Comparison of ENCODE assay signal across 8 mouse cellular contexts in the genomic region with DNA sequence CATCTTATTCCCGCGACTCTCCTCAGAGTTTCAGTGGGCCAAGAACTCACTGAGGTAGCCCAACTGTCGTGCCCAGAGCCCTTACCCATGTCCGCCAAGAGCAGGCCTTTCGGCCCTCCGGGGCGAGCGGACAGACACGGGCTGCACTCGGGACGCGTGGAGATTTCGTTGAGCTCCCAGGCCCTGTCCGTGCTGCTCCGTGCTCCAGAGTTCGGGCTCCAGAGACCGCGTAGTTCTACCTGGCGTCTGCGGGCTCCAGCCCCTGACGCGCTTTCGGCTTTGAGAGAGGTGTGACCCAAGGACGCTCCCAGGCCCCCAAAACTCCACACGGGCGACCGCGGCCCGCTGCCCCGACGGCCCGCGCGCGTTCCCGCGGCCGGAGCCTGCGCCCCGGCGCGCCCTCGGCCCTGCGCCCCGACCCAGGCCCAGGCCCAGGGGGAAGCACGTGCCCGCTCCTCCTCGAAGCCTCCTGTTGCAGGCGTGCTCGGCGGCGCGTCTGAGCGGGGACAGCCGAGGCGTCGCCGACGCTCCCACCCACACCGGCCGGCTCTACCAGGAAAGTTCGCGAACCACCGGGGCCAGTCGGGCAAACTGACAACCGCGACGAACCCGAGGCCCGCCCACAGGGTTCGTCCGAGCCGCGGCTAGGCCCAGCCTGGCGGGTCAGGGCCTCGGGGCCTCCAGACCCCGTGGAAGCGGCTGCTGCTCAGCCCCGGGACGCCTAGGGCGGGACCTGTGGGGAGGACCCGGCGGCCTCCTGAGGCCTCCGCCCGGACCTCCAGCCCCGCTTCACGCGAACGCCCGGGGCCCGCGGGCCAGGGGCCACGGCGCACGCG. TPM values are rescaled to one million over a fixed set of nuclear protein-coding genes. Genes with fewer than 3 reads are reported as not detected.
DNase-seq lines count a peak whose midpoint lies in the region; ATAC-seq and TF ChIP-seq lines count a peak whose summit lies in the region.

No protein-coding gene starts in this region.

- H3K9ac ChIP-seq in embryonic facial prominence, embryonic 12.5 days = peak overlapping the region; percentile 39; the same call in 1 of the 2 replicates
- no peak overlapping the region for H3K9ac ChIP-seq in heart, embryonic 14.5 days (ENCODE audit: low read length)
- no peak overlapping the region for H3K9ac ChIP-seq in limb, embryonic 12.5 days (replicated peaks)

- peak; percentile 13 for DNase-seq in lung, adult 2 months
- no peak for DNase-seq in lung, postnatal 14 days
- DNase-seq in splenic B cell, adult 2 months (ENCODE audit: low read depth, low spot score) = peak; percentile 7
- no peak for DNase-seq in adipocyte (ENCODE audit: low spot score)

- no peaks in the 10 kb centered on the region for H3K4me1 ChIP-seq in lung, adult 2 months (ENCODE audit: control insufficient read depth, insufficient read depth, low read length)
- H3K4me1 ChIP-seq in embryonic facial prominence, embryonic 12.5 days = peaks cover 11% of the 10 kb centered on the region; the same call in 1 of the 2 replicates
- peaks cover 6 to 11% of the 10 kb centered on the region in 2 experiments; a peak in 3 of 4 replicates for H3K4me1 ChIP-seq in heart, embryonic 14.5 days (ENCODE audit: control insufficient read depth in 2 of 2, insufficient read depth in 2 of 2, low read length in 2 of 2)
- H3K4me1 ChIP-seq in limb, embryonic 12.5 days (replicated peaks) = peaks cover 24% of the 10 kb centered on the region

- H3K4me3 ChIP-seq in lung, adult 2 months (replicated peaks; ENCODE audit: extremely low read depth, low read depth, low read length) = no peak overlapping the region
- H3K4me3 ChIP-seq in embryonic facial prominence, embryonic 12.5 days = peak overlapping the region; percentile 22; the same call in 1 of the 2 replicates
- H3K4me3 ChIP-seq in heart, embryonic 14.5 days (ENCODE audit: control insufficient read depth in 1 of 2, insufficient read depth in 1 of 2, low read depth in 1 of 2, low read length in 2 of 2) = peak overlapping the region in 1 of 2 experiments; percentile 4; a peak in 1 of 4 replicates
- peak overlapping the region; percentile 22 for H3K4me3 ChIP-seq in limb, embryonic 12.5 days (replicated peaks)

- H3K27ac ChIP-seq in embryonic facial prominence, embryonic 12.5 days = 0 out of 2 replicates have a peak overlapping the region, but pooled peaks have one; percentile 14
- no peak overlapping the region for H3K27ac ChIP-seq in heart, embryonic 14.5 days (replicated peaks in 1 of 2; ENCODE audit: control insufficient read depth in 1 of 2, insufficient read depth in 1 of 2, low read depth in 2 of 2, low read length in 2 of 2)
- H3K27ac ChIP-seq in limb, embryonic 12.5 days = no peak overlapping the region

- no peak for TF ChIP-seq POLR2A in lung, adult 2 months (IDR thresholded peaks at IDR 0.05; ENCODE audit: borderline replicate concordance, extremely low read depth, low read depth, low read length)

- no peak for TF ChIP-seq CTCF in lung, adult 2 months (IDR thresholded peaks at IDR 0.05; ENCODE audit: insufficient read depth, low read length)

- H3K4me2 ChIP-seq in embryonic facial prominence, embryonic 12.5 days (replicated peaks) = peak overlapping the region; percentile 30
- peak overlapping the region; percentile 2; the same call in 1 of the 2 replicates for H3K4me2 ChIP-seq in heart, embryonic 14.5 days (ENCODE audit: low read length)
- H3K4me2 ChIP-seq in limb, embryonic 12.5 days = peak overlapping the region; percentile 26

- no peaks in the 10 kb centered on the region for H3K36me3 ChIP-seq in embryonic facial prominence, embryonic 12.5 days
- H3K36me3 ChIP-seq in heart, embryonic 14.5 days (ENCODE audit: control insufficient read depth, insufficient read depth, low read length) = no peaks in the 10 kb centered on the region
- no peaks in the 10 kb centered on the region for H3K36me3 ChIP-seq in limb, embryonic 12.5 days
- H3K36me3 ChIP-seq in splenic B cell, adult 2 months (ENCODE audit: control insufficient read depth, insufficient read depth, low read length, poor library complexity, severe bottlenecking) = no peaks in the 10 kb centered on the region

- H3K27me3 ChIP-seq in embryonic facial prominence, embryonic 12.5 days = peaks cover 62% of the 10 kb centered on the region
- peaks cover 71% of the 10 kb centered on the region for H3K27me3 ChIP-seq in heart, embryonic 14.5 days (ENCODE audit: control insufficient read depth, insufficient read depth, low read length)
- peaks cover 81% of the 10 kb centered on the region for H3K27me3 ChIP-seq in limb, embryonic 12.5 days
- H3K27me3 ChIP-seq in splenic B cell, adult 2 months (ENCODE audit: control insufficient read depth, insufficient read depth, low read length, poor library complexity, severe bottlenecking) = peaks cover 3% of the 10 kb centered on the region

- peak; percentile 61; the same call in 1 of the 2 replicates for ATAC-seq in embryonic facial prominence, embryonic 12.5 days (ENCODE audit: insufficient number of reproducible peaks, insufficient read depth, low FRiP score, low TSS enrichment)
- ATAC-seq in heart, embryonic 14.5 days (ENCODE audit: insufficient number of reproducible peaks, insufficient read depth, low FRiP score, low read depth) = no peak
- peak; percentile 32; the same call in 1 of the 2 replicates for ATAC-seq in limb, embryonic 12.5 days (ENCODE audit: insufficient number of reproducible peaks, insufficient read depth, low FRiP score, low TSS enrichment, low read depth)
- no peak for ATAC-seq in activated CD4-positive, CD25-positive, alpha-beta regulatory T cell, adult 4 months

- H3K9me3 ChIP-seq in embryonic facial prominence, embryonic 12.5 days = no peaks in the 10 kb centered on the region
- H3K9me3 ChIP-seq in heart, embryonic 14.5 days (ENCODE audit: control insufficient read depth, low read length) = no peaks in the 10 kb centered on the region
- H3K9me3 ChIP-seq in limb, embryonic 12.5 days = no peaks in the 10 kb centered on the region

- 4% methylated on average over 96 of the region's 96 CpGs for WGBS in lung, adult 2 months
- 2% methylated on average over 96 of the region's 96 CpGs for WGBS in embryonic facial prominence, embryonic 12.5 days
- WGBS in heart, embryonic 14.5 days = 2% methylated on average over 84 of the region's 96 CpGs
- WGBS in limb, embryonic 12.5 days = 1% methylated on average over 95 of the region's 96 CpGs

RNA-seq across cellular contexts. Expression of a gene that starts 9.7 kb away (rescaled TPM):
- 0.70 and 1.5 TPM in 2 replicates for polyA plus RNA-seq in lung, adult 2 months (2012; rRNA removed)
- 4.5 and 6.3 TPM in 2 replicates for polyA plus RNA-seq in embryonic facial prominence, embryonic 12.5 days (2016; fragmentation: Nextera tagmentation; extraction: Ambion mirVana)
- polyA plus RNA-seq in heart, embryonic 14.5 days (2014; fragmentation: Nextera tagmentation; extraction: Ambion mirVana) = 0.05 TPM in 1 of 2 replicates, not detected in the other
- polyA plus RNA-seq in limb, embryonic 12.5 days (2016; fragmentation: Nextera tagmentation; extraction: Ambion mirVana) = 0.97 and 1.1 TPM in 2 replicates
- under 1 TPM in 1 of 2 experiments, not detected in 1; 0.27 TPM for polyA plus RNA-seq in activated CD4-positive, CD25-positive, alpha-beta regulatory T cell, adult 4 months (2017; shearing (Covaris generic))

Comparison
In these comparisons a context has a peak if more than half of its experiments do, and no peak if none do; other contexts are left out.
1. DNase-seq: peak in lung, adult 2 months (single experiment) and splenic B cell, adult 2 months (single experiment); none in lung, postnatal 14 days (single experiment) and adipocyte (single experiment).
2. ATAC-seq: peak in embryonic facial prominence, embryonic 12.5 days (single experiment) and limb, embryonic 12.5 days (single experiment); none in heart, embryonic 14.5 days (single experiment) and activated CD4-positive, CD25-positive, alpha-beta regulatory T cell, adult 4 months (single experiment).
3. Peak in every context shown above with its lines, with median percentiles within 50 percentile points of each other: H3K4me2 ChIP-seq.